Mouse (Mus musculus) megakaryocyte, adult 5-6 weeks (primary cell): Measurements from ENCODE around the gene Gm39566. TPM values are rescaled to one million over a fixed set of nuclear protein-coding genes. Genes with fewer than 3 reads are reported as not detected.

ENCODE experiments used
- ATAC-seq: 2 replicates; pipeline ENCODE4 v1.8.0; 2016; ENCODE audit warnings: mild to moderate bottlenecking, inconsistent platforms; ENCODE audit not compliant: poor library complexity, severe bottlenecking
- total RNA-seq, 2 experiments: library from RNA; stranded (forward) in 1 of 2; stranded (reverse) in 1 of 2; fragments of 153-499, 151-499 nt in 1 of 2; fragments of 221-1000, 200-1000 nt in 1 of 2; gene quantifications; 2 replicates each; pipeline versions ENCODE4 v1.2.3 to v1.2.4; 2015 to 2017

Gm39566 gene
- total RNA-seq, 2 experiments from 2014 or later, result not detected

GRCm38 (mm10) chr11:69799394-69800137 is 15.5 kb downstream of the Gm39566 start:
- ATAC-seq, result no peak

GRCm38 (mm10) chr11:69797924-69798323 is 17.2 kb downstream of the Gm39566 start:
- ATAC-seq, result no peak

- ATAC-seq, result no peak
Measured at GRCm38 (mm10) chr11:69795983-69796435, 19.1 kb downstream of the Gm39566 start.

GRCm38 (mm10) chr11:69795168-69795982 is 19.7 kb downstream of the Gm39566 start, which contains the start of gene Chrnb1:
Gene Chrnb1 (minus strand): TSS chr11:69795943.
- peak; percentile 98 for ATAC-seq

- no peak for ATAC-seq
Measured at GRCm38 (mm10) chr11:69793429-69793828, 21.7 kb downstream of the Gm39566 start.

- no peak for ATAC-seq
Measured at GRCm38 (mm10) chr11:69791420-69791819, 23.7 kb downstream of the Gm39566 start.

GRCm38 (mm10) chr11:69789431-69789830 is 25.7 kb downstream of the Gm39566 start:
- no peak for ATAC-seq

GRCm38 (mm10) chr11:69787306-69787705 is 27.8 kb downstream of the Gm39566 start:
- no peak for ATAC-seq

- ATAC-seq, result peak; percentile 77
Measured at GRCm38 (mm10) chr11:69784793-69785272, 30.3 kb downstream of the Gm39566 start.

- no peak for ATAC-seq
Measured at GRCm38 (mm10) chr11:69781828-69782227, 33.3 kb downstream of the Gm39566 start.

GRCm38 (mm10) chr11:69778985-69779384 is 36.1 kb downstream of the Gm39566 start:
- ATAC-seq, result no peak

GRCm38 (mm10) chr11:69778258-69778982 is 36.7 kb downstream of the Gm39566 start:
- no peak for ATAC-seq

- ATAC-seq, result peak; percentile 40
Measured at GRCm38 (mm10) chr11:69777504-69778257, 37.4 kb downstream of the Gm39566 start.

GRCm38 (mm10) chr11:69776488-69776887 is 38.6 kb downstream of the Gm39566 start:
- ATAC-seq, result no peak

- ATAC-seq, result no peak
Measured at GRCm38 (mm10) chr11:69775716-69776115, 39.4 kb downstream of the Gm39566 start.

- ATAC-seq, result no peak
Measured at GRCm38 (mm10) chr11:69774961-69775360, 40.1 kb downstream of the Gm39566 start.

GRCm38 (mm10) chr11:69767625-69767909 is 47.5 kb downstream of the Gm39566 start:
- no peak for ATAC-seq

- ATAC-seq, result no peak
Measured at GRCm38 (mm10) chr11:69766872-69767624, 48.0 kb downstream of the Gm39566 start.

- ATAC-seq, result peak; percentile 60
Measured at GRCm38 (mm10) chr11:69766126-69766609, 48.9 kb downstream of the Gm39566 start.
